Mouse (Mus musculus) heart, adult 2 months (tissue): ENCODE results near the gene Gm20388.

Source experiments
- CTCF ChIP-seq: fragments of 200-600 bp; IDR thresholded peaks from 2 replicates; pipeline ENCODE4 v1.8.1; 2022; ENCODE audit warnings: antibody characterized with exemption, mild to moderate bottlenecking, moderate library complexity
- EP300 ChIP-seq: fragments of 200-500 bp; IDR thresholded peaks from 2 replicates; pipeline ENCODE4 v1.6.1; 2011; ENCODE audit warnings: low read depth, low read length, control low read depth; ENCODE audit not compliant: insufficient read depth
- POLR2A ChIP-seq: fragments of 200-500 bp; IDR thresholded peaks from 2 replicates; pipeline ENCODE4 v1.6.1; 2011; ENCODE audit warnings: mild to moderate bottlenecking, low read depth, low read length, control low read depth; ENCODE audit not compliant: insufficient read depth

DNA sequence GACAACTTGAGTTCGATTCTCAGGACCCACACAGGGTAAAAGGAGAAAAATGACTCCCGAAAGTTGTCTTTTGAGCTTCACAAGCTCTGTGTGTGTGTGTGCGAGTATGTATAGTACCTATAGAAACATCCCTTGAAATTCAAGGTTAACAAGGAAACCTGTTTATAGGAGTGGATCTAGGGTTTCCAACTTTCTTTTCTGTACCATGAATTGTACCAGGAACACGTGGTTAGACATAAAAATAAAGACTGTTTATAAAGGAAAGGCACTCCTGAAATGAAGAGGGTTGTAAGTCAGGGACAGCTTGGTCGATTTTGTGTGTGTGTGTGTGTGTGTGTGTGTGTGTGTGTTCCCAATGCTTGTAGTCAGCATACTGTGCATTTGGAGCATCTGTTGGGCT is 1198.0 kb downstream of the Gm20388 start:
- TF ChIP-seq CTCF (no peak), POLR2A (no peak), EP300 (no peak)
